Mouse (Mus musculus): ENCODE results near the gene Nhlh1. TPM values are rescaled to one million over a fixed set of nuclear protein-coding genes. Genes with fewer than 3 reads are reported as not detected.

Nhlh1 gene
- polyA plus RNA-seq, 1 experiment from 2014 or later = 2.7 TPM

DNA sequence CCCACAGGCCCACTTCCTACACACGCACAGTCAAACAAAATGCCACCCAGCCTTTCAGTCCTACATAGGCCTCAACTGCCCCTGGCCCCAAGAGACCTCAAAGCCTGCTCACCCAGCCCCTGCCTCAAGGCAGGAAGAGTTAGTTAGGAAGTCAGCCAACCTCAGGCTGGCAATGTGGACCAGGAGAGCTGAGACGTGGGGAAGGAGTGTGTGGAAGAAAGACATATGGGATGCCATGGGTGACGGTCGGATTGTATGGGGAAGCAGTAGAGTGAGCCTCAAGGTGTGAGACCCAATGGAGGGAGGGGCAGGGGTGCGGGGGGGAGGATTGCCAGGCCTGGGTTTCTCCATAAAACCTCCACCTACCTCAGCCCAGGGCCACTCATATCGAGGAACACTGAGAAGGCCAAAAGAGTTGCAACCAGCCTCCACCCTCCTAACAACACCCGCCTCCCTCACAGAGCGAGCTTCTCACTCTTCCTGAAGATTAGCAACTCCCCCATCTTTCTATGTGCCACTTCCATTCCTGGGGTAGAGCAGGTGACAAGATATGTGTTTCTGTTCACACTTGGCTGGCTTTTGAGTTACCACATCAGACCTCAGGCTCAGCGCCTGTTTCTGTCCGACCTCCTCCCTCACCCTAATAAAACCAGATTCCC is 37.4 kb downstream of the Nhlh1 start:
- no peaks in the 10 kb centered on the region for H3K27me3 ChIP-seq (ENCODE audit: control insufficient read depth, insufficient read depth, low read length)
- DNase-seq (ENCODE audit: low spot score) (no peak), ATAC-seq (ENCODE audit: low FRiP score) (no peak)
- WGBS = 53% methylated on average over 10 of the region's 10 CpGs
- no peaks in the 10 kb centered on the region for H3K9me3 ChIP-seq (ENCODE audit: control insufficient read depth, low read length)
- peak overlapping the region; percentile 3; the same call in 1 of the 2 replicates for H3K4me2 ChIP-seq (replicated peaks)
- peaks cover 88% of the 10 kb centered on the region for H3K4me1 ChIP-seq (replicated peaks; ENCODE audit: control insufficient read depth, insufficient read depth, low read length)
- H3K36me3 ChIP-seq (replicated peaks; ENCODE audit: control insufficient read depth, insufficient read depth) = 0 out of 2 replicates have a peak, but pooled peaks cover 5% of the 10 kb centered on the region
- H3K9ac ChIP-seq = peak overlapping the region; percentile 19; the same call in 1 of the 2 replicates
- H3K27ac ChIP-seq = no peak overlapping the region
- H3K4me3 ChIP-seq (replicated peaks; ENCODE audit: low read length) = no peak overlapping the region

DNA sequence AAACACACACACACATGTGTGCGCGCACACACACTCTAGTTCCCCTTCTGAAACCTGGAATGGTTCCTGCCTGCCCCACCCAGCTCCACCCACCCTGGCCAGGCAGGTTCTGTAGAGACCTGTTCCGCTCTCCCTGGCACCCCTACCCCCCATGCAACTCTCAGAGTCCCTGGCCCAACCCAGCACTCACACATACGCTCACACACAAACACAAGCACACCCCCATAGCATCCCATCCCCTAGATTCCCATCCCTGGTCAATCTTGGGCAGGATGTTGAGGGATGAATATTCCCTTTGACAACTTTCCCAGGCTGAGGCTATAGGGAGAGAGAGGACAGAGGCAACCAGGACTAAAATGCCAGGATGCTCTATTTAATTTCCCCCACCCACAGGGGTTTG is 38.0 kb downstream of the Nhlh1 start:
- H3K27ac ChIP-seq = no peak overlapping the region
- 82% methylated on average over 4 of the region's 4 CpGs for WGBS
- H3K27me3 ChIP-seq (ENCODE audit: control insufficient read depth, insufficient read depth, low read length) = no peaks in the 10 kb centered on the region

DNA sequence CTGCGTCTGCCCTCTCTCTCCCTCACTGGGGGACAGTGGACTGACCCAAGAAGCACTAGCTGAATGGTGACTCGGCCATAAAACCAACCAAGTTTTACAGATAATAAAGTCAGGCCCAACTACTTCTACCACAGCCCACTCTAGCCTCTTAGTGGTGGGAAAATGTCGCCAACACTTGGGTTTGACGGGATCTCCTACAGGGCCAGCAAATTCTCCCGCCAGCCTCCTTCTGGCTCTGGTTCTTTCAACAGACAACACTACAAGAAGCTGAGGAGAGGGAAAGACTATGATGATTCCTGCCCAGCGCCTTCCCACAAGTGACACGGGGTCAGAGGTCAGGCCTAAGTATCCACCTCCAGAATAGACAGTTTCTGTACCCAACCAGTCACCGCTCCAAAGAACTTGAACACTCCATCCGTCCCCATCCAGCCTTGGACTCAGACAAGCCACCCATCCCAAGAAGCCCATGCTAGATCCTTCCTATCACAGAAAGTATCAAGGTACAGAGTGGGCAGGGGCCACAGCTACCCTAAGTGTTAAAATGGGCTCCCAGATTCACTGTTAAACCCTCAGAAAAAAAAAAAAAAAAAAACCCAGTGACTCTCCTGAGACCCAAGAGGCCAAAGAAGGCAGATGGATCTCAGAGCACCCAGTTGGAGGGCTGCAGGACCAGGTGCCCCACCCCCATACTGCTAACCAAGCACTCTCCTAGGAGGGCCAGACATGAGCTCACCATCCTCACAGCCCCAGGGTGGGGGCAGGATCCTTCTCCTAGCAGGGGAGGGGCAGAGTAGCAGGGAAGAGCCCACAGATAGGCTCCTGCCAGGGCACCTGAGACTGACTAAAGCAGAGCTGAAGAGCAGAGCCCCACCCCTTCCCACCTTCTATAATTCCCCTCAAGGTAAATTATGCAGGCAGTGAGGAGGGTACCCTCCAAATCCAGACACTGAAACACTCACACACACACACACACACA is 38.7 kb downstream of the Nhlh1 start:
- DNase-seq (ENCODE audit: low spot score) (no peak), ATAC-seq (ENCODE audit: low FRiP score) (no peak)
- Histone ChIP-seq H3K36me3 (replicated peaks; ENCODE audit: control insufficient read depth, insufficient read depth) (0 out of 2 replicates have a peak, but pooled peaks cover 5% of the 10 kb centered on the region), H3K9me3 (ENCODE audit: control insufficient read depth, low read length) (no peaks in the 10 kb centered on the region), H3K27me3 (ENCODE audit: control insufficient read depth, insufficient read depth, low read length) (no peaks in the 10 kb centered on the region), H3K9ac (no peak overlapping the region), H3K4me3 (replicated peaks; ENCODE audit: low read length) (no peak overlapping the region), H3K27ac (peak overlapping the region; percentile 88), H3K4me2 (replicated peaks) (peak overlapping the region; percentile 36; the same call in 1 of the 2 replicates), H3K4me1 (replicated peaks; ENCODE audit: control insufficient read depth, insufficient read depth, low read length) (peaks cover 88% of the 10 kb centered on the region)
- 52% methylated on average over 9 of the region's 9 CpGs for WGBS

More for the DNA sequence above, 38.0 kb downstream of the Nhlh1 start:
- Histone ChIP-seq H3K4me1 (replicated peaks; ENCODE audit: control insufficient read depth, insufficient read depth, low read length) (peaks cover 88% of the 10 kb centered on the region), H3K4me3 (replicated peaks; ENCODE audit: low read length) (no peak overlapping the region), H3K9me3 (ENCODE audit: control insufficient read depth, low read length) (no peaks in the 10 kb centered on the region), H3K36me3 (replicated peaks; ENCODE audit: control insufficient read depth, insufficient read depth) (0 out of 2 replicates have a peak, but pooled peaks cover 5% of the 10 kb centered on the region), H3K4me2 (replicated peaks) (no peak overlapping the region), H3K9ac (no peak overlapping the region)
- ATAC-seq (ENCODE audit: low FRiP score) (no peak), DNase-seq (ENCODE audit: low spot score) (no peak)

DNA sequence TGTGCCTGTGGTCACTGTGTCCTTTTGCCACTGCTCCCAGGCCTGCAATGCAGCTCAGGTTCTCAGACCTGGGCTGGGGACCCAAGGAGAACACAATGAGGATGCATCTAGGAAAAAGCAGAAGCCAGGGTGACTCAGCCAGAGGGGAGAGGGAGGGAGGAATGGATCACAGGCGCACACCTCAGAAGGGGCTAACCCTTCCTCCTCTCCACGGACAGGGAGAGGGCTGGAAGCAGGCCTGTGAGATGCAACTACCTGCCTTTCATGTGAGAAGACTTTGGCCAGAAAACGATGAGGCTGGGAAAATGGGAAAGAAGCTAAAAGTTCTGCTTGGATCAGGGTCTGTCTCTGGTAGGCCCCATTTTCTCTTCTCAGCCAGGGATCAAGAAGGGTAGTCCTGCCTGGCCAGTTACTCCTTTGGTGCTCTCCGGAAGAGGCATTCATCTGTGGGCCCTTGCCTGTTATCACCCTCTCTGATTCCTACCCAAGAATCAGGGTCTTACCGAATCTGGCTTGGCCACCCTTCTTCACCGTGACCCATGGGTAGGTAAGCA is 39.8 kb downstream of the Nhlh1 start:
- no peaks in the 10 kb centered on the region for H3K9me3 ChIP-seq (ENCODE audit: control insufficient read depth, low read length)
- H3K4me1 ChIP-seq (replicated peaks; ENCODE audit: control insufficient read depth, insufficient read depth, low read length) = peaks cover 89% of the 10 kb centered on the region
- peak overlapping the region; percentile 36 for H3K4me2 ChIP-seq (replicated peaks)
- H3K9ac ChIP-seq = peak overlapping the region; percentile 45
- H3K4me3 ChIP-seq (replicated peaks; ENCODE audit: low read length) = no peak overlapping the region
- no peak for DNase-seq (ENCODE audit: low spot score)
- WGBS = 34% methylated on average over 6 of the region's 6 CpGs
- no peak for ATAC-seq (ENCODE audit: low FRiP score)
- H3K27ac ChIP-seq = peak overlapping the region; percentile 88
- no peaks in the 10 kb centered on the region for H3K27me3 ChIP-seq (ENCODE audit: control insufficient read depth, insufficient read depth, low read length)
- peaks cover 11% of the 10 kb centered on the region for H3K36me3 ChIP-seq (replicated peaks; ENCODE audit: control insufficient read depth, insufficient read depth)

DNA sequence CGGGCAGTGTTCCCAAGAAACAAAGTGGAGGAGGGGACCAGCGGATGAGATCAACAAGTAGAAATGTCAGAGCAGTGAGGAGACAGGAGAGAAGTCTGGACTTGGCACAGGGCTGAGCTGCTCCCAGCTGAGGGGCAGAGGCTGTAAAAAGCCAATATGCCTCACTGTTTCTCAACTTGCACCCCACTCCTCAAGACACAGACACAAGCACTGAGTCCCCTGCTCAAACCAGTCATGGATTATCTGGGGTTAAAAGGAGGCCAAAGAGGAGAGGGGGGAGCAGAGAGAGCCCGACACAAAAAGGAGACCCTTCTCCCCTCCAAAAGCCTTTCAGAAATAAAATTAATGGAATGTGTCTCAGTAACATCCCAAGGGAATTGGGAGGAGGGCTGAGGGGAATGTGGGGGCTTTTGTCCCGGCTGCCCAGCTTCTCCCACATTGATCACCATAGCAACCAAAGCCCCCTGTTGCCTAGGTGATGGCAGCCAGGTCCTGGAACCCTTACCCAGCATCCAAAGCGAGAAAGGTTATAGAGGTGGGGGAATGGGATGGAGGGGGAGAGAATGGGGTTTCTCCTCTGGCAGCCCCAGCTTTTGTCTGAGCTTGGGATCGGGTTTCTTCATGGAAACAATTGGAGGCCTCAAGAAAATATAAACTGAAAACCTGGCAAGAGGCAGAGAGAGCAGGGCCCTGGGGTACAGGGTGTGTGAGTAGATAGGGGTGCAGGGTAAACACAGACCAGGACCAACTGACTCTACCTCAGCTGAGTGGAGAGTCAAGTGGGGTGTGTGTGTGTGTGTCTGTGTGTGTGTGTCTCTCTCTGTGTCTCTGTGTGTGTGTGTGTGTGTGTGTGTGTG is 40.5 kb downstream of the Nhlh1 start:
- no peaks in the 10 kb centered on the region for H3K27me3 ChIP-seq (ENCODE audit: control insufficient read depth, insufficient read depth, low read length)
- H3K4me3 ChIP-seq (replicated peaks; ENCODE audit: low read length) = no peak overlapping the region
- H3K36me3 ChIP-seq (replicated peaks; ENCODE audit: control insufficient read depth, insufficient read depth) = peaks cover 18% of the 10 kb centered on the region
- ATAC-seq (ENCODE audit: low FRiP score) (peak; percentile 75), DNase-seq (ENCODE audit: low spot score) (peak; percentile 76)
- no peaks in the 10 kb centered on the region for H3K9me3 ChIP-seq (ENCODE audit: control insufficient read depth, low read length)
- peak overlapping the region; percentile 45 for H3K9ac ChIP-seq
- peaks cover 85% of the 10 kb centered on the region for H3K4me1 ChIP-seq (replicated peaks; ENCODE audit: control insufficient read depth, insufficient read depth, low read length)
- peak overlapping the region; percentile 36 for H3K4me2 ChIP-seq (replicated peaks)
- peak overlapping the region; percentile 88 for H3K27ac ChIP-seq
- 8% methylated on average over 6 of the region's 6 CpGs for WGBS

DNA sequence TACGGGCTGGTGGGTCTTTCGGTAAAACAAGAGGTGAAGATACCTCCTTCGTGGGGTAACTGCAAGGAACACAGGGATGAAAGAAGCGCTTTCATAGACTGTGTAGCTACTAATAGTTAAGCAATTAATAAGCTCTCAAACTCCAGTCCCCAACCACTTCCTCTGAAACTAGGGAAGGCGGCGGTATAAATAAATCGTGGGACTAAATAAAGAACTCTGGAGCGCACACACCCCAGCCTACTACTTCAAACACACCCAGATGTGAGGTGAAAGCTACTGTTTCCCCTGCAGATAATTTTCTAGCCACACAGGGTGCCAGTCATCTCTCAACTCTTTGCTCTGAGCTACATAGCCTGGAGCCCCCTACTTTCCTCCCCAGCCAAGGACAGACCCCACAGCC is 41.3 kb downstream of the Nhlh1 start:
- 38% methylated on average over 8 of the region's 8 CpGs for WGBS
- Histone ChIP-seq H3K36me3 (replicated peaks; ENCODE audit: control insufficient read depth, insufficient read depth) (peaks cover 27% of the 10 kb centered on the region), H3K27ac (peak overlapping the region; percentile 88), H3K4me2 (replicated peaks) (peak overlapping the region; percentile 36), H3K4me1 (replicated peaks; ENCODE audit: control insufficient read depth, insufficient read depth, low read length) (peaks cover 82% of the 10 kb centered on the region), H3K9me3 (ENCODE audit: control insufficient read depth, low read length) (no peaks in the 10 kb centered on the region), H3K9ac (peak overlapping the region; percentile 39), H3K27me3 (ENCODE audit: control insufficient read depth, insufficient read depth, low read length) (no peaks in the 10 kb centered on the region), H3K4me3 (replicated peaks; ENCODE audit: low read length) (no peak overlapping the region)
- ATAC-seq (ENCODE audit: low FRiP score) (no peak), DNase-seq (ENCODE audit: low spot score) (no peak)

DNA sequence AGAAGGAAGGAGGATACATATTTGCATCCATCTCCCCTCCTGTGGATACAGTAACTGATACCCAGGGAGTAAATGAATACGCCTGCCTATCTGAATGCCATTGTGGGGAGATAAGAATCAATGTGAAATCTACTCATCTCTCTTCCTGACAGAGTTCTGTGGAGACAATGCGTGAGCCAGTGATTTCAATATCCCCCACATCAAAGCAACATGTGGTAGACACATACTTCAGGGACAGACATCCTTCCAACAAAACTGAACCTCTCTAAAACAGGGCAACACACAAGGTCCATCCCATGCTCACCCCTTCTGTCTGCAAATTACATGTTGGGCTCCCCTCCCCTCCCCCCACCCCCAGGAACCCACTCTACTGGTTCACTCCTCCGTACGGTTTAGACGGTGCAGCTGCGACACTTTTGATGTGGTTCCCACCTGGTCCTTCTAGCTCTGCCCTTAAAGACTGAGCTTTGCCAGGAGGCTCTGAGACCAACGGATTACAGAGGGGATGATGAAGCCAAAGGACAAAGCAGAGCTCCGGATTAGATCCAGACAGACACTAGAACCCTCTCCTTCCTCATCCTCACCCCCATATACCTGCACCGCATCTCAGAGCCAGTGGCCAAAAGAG is 41.9 kb downstream of the Nhlh1 start:
- DNase-seq (ENCODE audit: low spot score) (no peak), ATAC-seq (ENCODE audit: low FRiP score) (no peak)
- H3K4me1 ChIP-seq (replicated peaks; ENCODE audit: control insufficient read depth, insufficient read depth, low read length) = peaks cover 76% of the 10 kb centered on the region
- peak overlapping the region; percentile 39 for H3K9ac ChIP-seq
- H3K27ac ChIP-seq = peak overlapping the region; percentile 88
- WGBS = 32% methylated on average over 9 of the region's 9 CpGs
- peak overlapping the region; percentile 36 for H3K4me2 ChIP-seq (replicated peaks)
- peaks cover 27% of the 10 kb centered on the region for H3K36me3 ChIP-seq (replicated peaks; ENCODE audit: control insufficient read depth, insufficient read depth)
- no peaks in the 10 kb centered on the region for H3K27me3 ChIP-seq (ENCODE audit: control insufficient read depth, insufficient read depth, low read length)
- no peaks in the 10 kb centered on the region for H3K9me3 ChIP-seq (ENCODE audit: control insufficient read depth, low read length)
- H3K4me3 ChIP-seq (replicated peaks; ENCODE audit: low read length) = no peak overlapping the region

DNA sequence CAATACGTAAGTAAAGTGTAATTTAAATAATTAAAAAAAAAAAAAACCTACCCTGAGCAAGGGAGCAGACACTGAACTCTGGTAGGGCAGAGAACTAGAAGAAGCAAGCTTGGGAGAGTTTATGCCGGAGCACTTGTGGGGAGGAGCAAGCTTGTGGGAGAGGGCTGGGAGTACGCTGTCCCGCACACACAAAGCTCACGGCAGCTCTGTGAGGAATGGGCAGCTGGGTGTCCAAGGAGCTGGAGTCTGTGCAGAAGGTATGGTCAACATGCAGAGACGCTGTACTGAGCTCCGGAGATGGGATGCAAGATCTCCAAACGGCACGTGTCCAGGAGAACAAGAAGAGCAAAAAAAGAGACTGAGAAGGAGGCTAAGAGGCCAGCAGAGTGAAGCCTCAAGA is 42.6 kb downstream of the Nhlh1 start:
- Histone ChIP-seq H3K4me3 (replicated peaks; ENCODE audit: low read length) (no peak overlapping the region), H3K4me2 (replicated peaks) (peak overlapping the region; percentile 36), H3K27me3 (ENCODE audit: control insufficient read depth, insufficient read depth, low read length) (no peaks in the 10 kb centered on the region), H3K27ac (peak overlapping the region; percentile 59), H3K9me3 (ENCODE audit: control insufficient read depth, low read length) (no peaks in the 10 kb centered on the region), H3K4me1 (replicated peaks; ENCODE audit: control insufficient read depth, insufficient read depth, low read length) (peaks cover 70% of the 10 kb centered on the region), H3K9ac (0 out of 2 replicates have a peak overlapping the region, but pooled peaks have one; percentile 20), H3K36me3 (replicated peaks; ENCODE audit: control insufficient read depth, insufficient read depth) (peaks cover 34% of the 10 kb centered on the region)
- 14% methylated on average over 9 of the region's 9 CpGs for WGBS
- DNase-seq (ENCODE audit: low spot score) (no peak), ATAC-seq (ENCODE audit: low FRiP score) (no peak)

Data from hindbrain, embryonic 14.5 days (tissue).